Mouse (Mus musculus): Measurements from ENCODE around the gene Auts2. TPM values are rescaled to one million over a fixed set of nuclear protein-coding genes. Genes with fewer than 3 reads are reported as not detected.

Gene Auts2
- polyA plus RNA-seq, 1 experiment from 2014 or later = 32.6 TPM

- peak; percentile 78 for ATAC-seq (ENCODE audit: low FRiP score, low TSS enrichment)
These were observed 475.1 kb downstream of the Auts2 start for GRCm38 (mm10) chr5:132067750-132068739.

DNA sequence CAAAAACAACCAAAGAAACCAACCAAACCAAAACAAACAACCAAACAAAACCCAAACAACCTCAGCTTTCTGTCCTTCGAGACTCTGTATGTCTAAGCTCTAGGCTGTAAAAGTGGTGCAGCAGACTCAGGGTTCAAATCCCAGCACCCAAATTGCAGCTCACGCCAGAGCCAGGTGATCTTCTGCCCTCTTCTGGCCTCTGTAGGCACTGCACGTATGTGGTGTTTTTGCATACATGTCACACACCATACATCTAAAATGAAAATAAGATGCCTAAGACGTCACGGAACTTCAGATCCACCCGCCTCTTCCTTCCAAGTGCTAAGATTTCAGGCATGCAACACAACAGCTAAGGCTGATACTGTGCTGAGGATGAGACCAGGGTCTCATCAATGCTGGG is 483.0 kb downstream of the Auts2 start:
- no peaks in the 10 kb centered on the region for H3K4me1 ChIP-seq (ENCODE audit: control insufficient read depth, insufficient read depth, low read length)
- no peak overlapping the region for H3K4me2 ChIP-seq (replicated peaks; ENCODE audit: low read depth, low read length)
- 93% methylated on average over 6 of the region's 6 CpGs for WGBS
- H3K9me3 ChIP-seq (ENCODE audit: control insufficient read depth, low read length) = no peaks in the 10 kb centered on the region
- no peak overlapping the region for H3K4me3 ChIP-seq (ENCODE audit: low read length)
- H3K27me3 ChIP-seq (ENCODE audit: control insufficient read depth, insufficient read depth, low read length) = no peaks in the 10 kb centered on the region
- ATAC-seq (ENCODE audit: low FRiP score, low TSS enrichment) = no peak
- no peaks in the 10 kb centered on the region for H3K36me3 ChIP-seq (ENCODE audit: control insufficient read depth, insufficient read depth, low read length)
- H3K9ac ChIP-seq (ENCODE audit: low read depth, low read length) = no peak overlapping the region
- no peak overlapping the region for H3K27ac ChIP-seq (ENCODE audit: low read depth, low read length)

More at GRCm38 (mm10) chr5:132067750-132068739, 475.1 kb downstream of the Auts2 start:
- Histone ChIP-seq H3K27me3 (ENCODE audit: control insufficient read depth, insufficient read depth, low read length) (no peaks in the 10 kb centered on the region), H3K4me1 (ENCODE audit: control insufficient read depth, insufficient read depth, low read length) (peaks cover 33% of the 10 kb centered on the region), H3K4me3 (ENCODE audit: low read length) (no peak overlapping the region), H3K36me3 (ENCODE audit: control insufficient read depth, insufficient read depth, low read length) (no peaks in the 10 kb centered on the region), H3K9ac (ENCODE audit: low read depth, low read length) (no peak overlapping the region), H3K4me2 (replicated peaks; ENCODE audit: low read depth, low read length) (no peak overlapping the region; the same call in 1 of the 2 replicates), H3K9me3 (ENCODE audit: control insufficient read depth, low read length) (no peaks in the 10 kb centered on the region), H3K27ac (ENCODE audit: low read depth, low read length) (0 out of 2 replicates have a peak overlapping the region, but pooled peaks have one; percentile 14)
- 36% methylated on average over 10 of the region's 10 CpGs for WGBS

DNA sequence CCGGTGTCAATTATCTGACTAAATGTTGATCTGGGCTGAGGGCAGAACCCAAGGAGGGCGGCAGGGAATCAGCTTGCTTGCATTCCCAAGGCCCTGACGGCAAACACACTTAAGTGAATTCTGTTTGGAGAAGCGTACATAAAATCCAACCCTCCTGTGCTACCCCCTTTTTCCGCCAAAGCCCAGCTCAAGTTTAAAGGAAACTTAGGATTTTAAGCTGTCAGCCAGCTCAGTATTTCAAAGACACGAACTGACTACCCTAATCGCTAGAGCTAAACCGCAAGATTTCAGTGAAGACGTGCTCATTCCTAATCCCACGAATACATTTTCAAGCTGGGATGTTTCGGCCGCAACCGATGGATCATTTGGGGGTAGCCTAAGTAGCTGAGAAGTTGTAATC is 490.5 kb downstream of the Auts2 start:
- H3K27ac ChIP-seq (ENCODE audit: low read depth, low read length) = no peak overlapping the region
- ATAC-seq (ENCODE audit: low FRiP score, low TSS enrichment) = no peak
- H3K4me3 ChIP-seq (ENCODE audit: low read length) = no peak overlapping the region
- H3K9me3 ChIP-seq (ENCODE audit: control insufficient read depth, low read length) = no peaks in the 10 kb centered on the region
- H3K9ac ChIP-seq (ENCODE audit: low read depth, low read length) = no peak overlapping the region
- 42% methylated on average over 13 of the region's 13 CpGs for WGBS
- H3K36me3 ChIP-seq (ENCODE audit: control insufficient read depth, insufficient read depth, low read length) = no peaks in the 10 kb centered on the region
- no peaks in the 10 kb centered on the region for H3K4me1 ChIP-seq (ENCODE audit: control insufficient read depth, insufficient read depth, low read length)
- H3K27me3 ChIP-seq (ENCODE audit: control insufficient read depth, insufficient read depth, low read length) = no peaks in the 10 kb centered on the region
- H3K4me2 ChIP-seq (replicated peaks; ENCODE audit: low read depth, low read length) = no peak overlapping the region

GRCm38 (mm10) chr5:132039584-132039983 is 503.6 kb downstream of the Auts2 start:
- 93% methylated on average over 6 of the region's 6 CpGs for WGBS
- Histone ChIP-seq H3K4me2 (replicated peaks; ENCODE audit: low read depth, low read length) (no peak overlapping the region), H3K4me3 (ENCODE audit: low read length) (no peak overlapping the region)

GRCm38 (mm10) chr5:132033491-132034350 is 509.4 kb downstream of the Auts2 start:
- Histone ChIP-seq H3K9ac (ENCODE audit: low read depth, low read length) (no peak overlapping the region), H3K4me3 (ENCODE audit: low read length) (no peak overlapping the region), H3K27me3 (ENCODE audit: control insufficient read depth, insufficient read depth, low read length) (no peaks in the 10 kb centered on the region), H3K36me3 (ENCODE audit: control insufficient read depth, insufficient read depth, low read length) (no peaks in the 10 kb centered on the region), H3K4me2 (replicated peaks; ENCODE audit: low read depth, low read length) (no peak overlapping the region), H3K4me1 (ENCODE audit: control insufficient read depth, insufficient read depth, low read length) (no peaks in the 10 kb centered on the region), H3K27ac (ENCODE audit: low read depth, low read length) (no peak overlapping the region), H3K9me3 (ENCODE audit: control insufficient read depth, low read length) (no peaks in the 10 kb centered on the region)
- ATAC-seq (ENCODE audit: low FRiP score, low TSS enrichment) = no peak
- WGBS = 80% methylated on average over 15 of the region's 15 CpGs

More at GRCm38 (mm10) chr5:132039584-132039983, 503.6 kb downstream of the Auts2 start:
- H3K27me3 ChIP-seq (ENCODE audit: control insufficient read depth, insufficient read depth, low read length) = no peaks in the 10 kb centered on the region
- no peak overlapping the region for H3K9ac ChIP-seq (ENCODE audit: low read depth, low read length)
- H3K9me3 ChIP-seq (ENCODE audit: control insufficient read depth, low read length) = no peaks in the 10 kb centered on the region
- no peak overlapping the region for H3K27ac ChIP-seq (ENCODE audit: low read depth, low read length)
- no peak for ATAC-seq (ENCODE audit: low FRiP score, low TSS enrichment)
- no peaks in the 10 kb centered on the region for H3K4me1 ChIP-seq (ENCODE audit: control insufficient read depth, insufficient read depth, low read length)
- H3K36me3 ChIP-seq (ENCODE audit: control insufficient read depth, insufficient read depth, low read length) = no peaks in the 10 kb centered on the region

- no peak overlapping the region for H3K9ac ChIP-seq (ENCODE audit: low read depth, low read length)
- H3K27ac ChIP-seq (ENCODE audit: low read depth, low read length) = no peak overlapping the region
- H3K4me1 ChIP-seq (ENCODE audit: control insufficient read depth, insufficient read depth, low read length) = no peaks in the 10 kb centered on the region
- H3K9me3 ChIP-seq (ENCODE audit: control insufficient read depth, low read length) = no peaks in the 10 kb centered on the region
- H3K4me3 ChIP-seq (ENCODE audit: low read length) = no peak overlapping the region
- no peaks in the 10 kb centered on the region for H3K27me3 ChIP-seq (ENCODE audit: control insufficient read depth, insufficient read depth, low read length)
- no peaks in the 10 kb centered on the region for H3K36me3 ChIP-seq (ENCODE audit: control insufficient read depth, insufficient read depth, low read length)
- no peak overlapping the region for H3K4me2 ChIP-seq (replicated peaks; ENCODE audit: low read depth, low read length)
- 81% methylated on average over 15 of the region's 15 CpGs for WGBS
- no peak for ATAC-seq (ENCODE audit: low FRiP score, low TSS enrichment)
These were observed 512.1 kb downstream of the Auts2 start for GRCm38 (mm10) chr5:132030941-132031531.

DNA sequence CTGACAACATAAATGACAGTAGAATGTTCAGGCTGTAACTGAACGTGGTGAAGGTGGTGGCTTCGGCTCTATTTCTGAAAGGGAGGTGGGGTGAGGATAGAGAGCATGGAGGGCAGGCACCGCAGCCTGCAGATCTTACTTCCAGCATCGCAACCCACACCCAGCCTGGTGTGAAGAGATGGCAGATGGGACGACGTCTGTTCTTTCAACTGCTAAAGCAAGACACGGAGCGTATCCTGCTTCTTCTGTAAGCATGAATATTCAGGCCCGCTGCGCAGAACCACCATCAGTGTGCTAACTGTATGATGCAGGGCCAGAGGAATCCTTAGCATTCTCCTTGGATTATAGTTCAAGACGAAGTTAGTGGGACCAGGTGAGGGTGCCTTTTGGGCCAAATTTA is 513.5 kb downstream of the Auts2 start:
- Histone ChIP-seq H3K4me1 (ENCODE audit: control insufficient read depth, insufficient read depth, low read length) (no peaks in the 10 kb centered on the region), H3K9ac (ENCODE audit: low read depth, low read length) (no peak overlapping the region), H3K36me3 (ENCODE audit: control insufficient read depth, insufficient read depth, low read length) (no peaks in the 10 kb centered on the region), H3K27me3 (ENCODE audit: control insufficient read depth, insufficient read depth, low read length) (no peaks in the 10 kb centered on the region), H3K9me3 (ENCODE audit: control insufficient read depth, low read length) (no peaks in the 10 kb centered on the region), H3K4me3 (ENCODE audit: low read length) (no peak overlapping the region), H3K4me2 (replicated peaks; ENCODE audit: low read depth, low read length) (no peak overlapping the region), H3K27ac (ENCODE audit: low read depth, low read length) (no peak overlapping the region)
- 92% methylated on average over 11 of the region's 11 CpGs for WGBS
- no peak for ATAC-seq (ENCODE audit: low FRiP score, low TSS enrichment)

- H3K9ac ChIP-seq (ENCODE audit: low read depth, low read length) = no peak overlapping the region
- H3K9me3 ChIP-seq (ENCODE audit: control insufficient read depth, low read length) = no peaks in the 10 kb centered on the region
- H3K4me2 ChIP-seq (replicated peaks; ENCODE audit: low read depth, low read length) = no peak overlapping the region
- H3K36me3 ChIP-seq (ENCODE audit: control insufficient read depth, insufficient read depth, low read length) = no peaks in the 10 kb centered on the region
- 88% methylated on average over 12 of the region's 12 CpGs for WGBS
- H3K27ac ChIP-seq (ENCODE audit: low read depth, low read length) = no peak overlapping the region
- no peaks in the 10 kb centered on the region for H3K4me1 ChIP-seq (ENCODE audit: control insufficient read depth, insufficient read depth, low read length)
- no peak for ATAC-seq (ENCODE audit: low FRiP score, low TSS enrichment)
- H3K27me3 ChIP-seq (ENCODE audit: control insufficient read depth, insufficient read depth, low read length) = no peaks in the 10 kb centered on the region
- no peak overlapping the region for H3K4me3 ChIP-seq (ENCODE audit: low read length)
These were observed 514.1 kb downstream of the Auts2 start for GRCm38 (mm10) chr5:132029038-132029437.

Measured in kidney, embryonic 14.5 days (tissue).